Mouse (Mus musculus): ENCODE measurements around the gene Otop3. TPM values are rescaled to one million over a fixed set of nuclear protein-coding genes. Genes with fewer than 3 reads are reported as not detected.

The Otop3 gene
- total and polyA plus RNA-seq, 2 experiments from 2014 or later, result 0.48 to 0.98 TPM

DNA sequence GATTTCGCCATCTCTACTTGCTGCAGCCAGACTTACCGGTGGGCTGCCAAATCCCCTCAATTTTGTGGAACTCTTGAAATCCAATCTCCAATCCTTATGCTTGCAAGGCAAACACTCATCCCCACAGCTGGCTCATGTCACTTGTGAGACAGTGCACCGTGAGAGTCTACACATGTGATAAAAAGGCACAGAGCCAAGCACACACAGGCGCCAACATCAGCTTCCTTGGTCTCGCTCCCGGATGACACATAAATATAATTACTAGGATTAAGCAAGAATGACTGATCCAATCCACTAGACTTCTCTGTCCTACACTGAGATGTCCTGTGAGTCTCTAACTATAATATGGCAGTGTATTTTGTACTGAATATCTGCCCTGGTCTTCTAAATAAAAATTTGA lies 43.6 kb upstream of the Otop3 start:
- peak; percentile 60 for DNase-seq

DNA sequence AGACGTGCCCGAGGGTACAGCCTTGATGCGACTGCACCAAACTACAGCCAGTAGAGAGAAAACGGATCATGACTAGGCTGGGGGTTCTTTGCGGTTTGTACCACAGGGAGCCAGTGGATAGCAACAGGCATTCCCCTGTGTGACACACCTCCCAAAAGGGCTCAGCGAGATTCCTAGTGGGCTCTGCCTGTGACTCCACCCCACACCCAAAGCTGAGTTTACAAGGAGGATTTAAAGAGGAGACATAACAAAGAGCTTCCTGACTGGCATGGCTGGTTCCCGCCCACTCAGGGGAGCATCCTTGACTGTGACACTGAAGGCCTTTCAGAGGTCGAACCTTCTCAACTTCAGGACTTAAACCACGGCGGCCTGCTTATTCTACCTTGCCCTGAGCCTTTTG lies 43.0 kb upstream of the Otop3 start:
- Histone ChIP-seq H3K9me3 (ENCODE audit: low read length) (no peaks in the 10 kb centered on the region), H3K9ac (no peak overlapping the region), H3K36me3 (ENCODE audit: insufficient read depth) (no peaks in the 10 kb centered on the region), H3K27ac (ENCODE audit: low read depth, low read length) (no peak overlapping the region), H3K27me3 (ENCODE audit: insufficient read depth, low read length) (no peaks in the 10 kb centered on the region), H3K4me3 (ENCODE audit: low read depth, low read length) (no peak overlapping the region), H3K4me2 (ENCODE audit: low read depth) (no peak overlapping the region), H3K4me1 (ENCODE audit: insufficient read depth) (no peaks in the 10 kb centered on the region; the same call in 1 of the 2 replicates)
- DNase-seq (no peak), ATAC-seq (no peak)
- no peak for TF ChIP-seq CTCF (IDR thresholded peaks at IDR 0.05; ENCODE audit: low read depth)
- WGBS, result 87% methylated on average over 10 of the region's 10 CpGs

More for the DNA sequence above, 43.6 kb upstream of the Otop3 start:
- TF ChIP-seq CTCF (IDR thresholded peaks at IDR 0.05; ENCODE audit: low read depth), result no peak
- H3K9me3 ChIP-seq (ENCODE audit: low read length), result no peaks in the 10 kb centered on the region
- WGBS, result 60% methylated on average over 6 of the region's 6 CpGs
- H3K4me3 ChIP-seq (ENCODE audit: low read depth, low read length), result no peak overlapping the region
- ATAC-seq, result peak; percentile 19; the same call in 1 of the 2 replicates
- H3K27ac ChIP-seq (ENCODE audit: low read depth, low read length), result no peak overlapping the region
- H3K27me3 ChIP-seq (ENCODE audit: insufficient read depth, low read length), result no peaks in the 10 kb centered on the region
- no peaks in the 10 kb centered on the region for H3K36me3 ChIP-seq (ENCODE audit: insufficient read depth)
- H3K4me2 ChIP-seq (ENCODE audit: low read depth), result no peak overlapping the region
- no peak overlapping the region for H3K9ac ChIP-seq
- no peaks in the 10 kb centered on the region; the same call in 1 of the 2 replicates for H3K4me1 ChIP-seq (ENCODE audit: insufficient read depth)

DNA sequence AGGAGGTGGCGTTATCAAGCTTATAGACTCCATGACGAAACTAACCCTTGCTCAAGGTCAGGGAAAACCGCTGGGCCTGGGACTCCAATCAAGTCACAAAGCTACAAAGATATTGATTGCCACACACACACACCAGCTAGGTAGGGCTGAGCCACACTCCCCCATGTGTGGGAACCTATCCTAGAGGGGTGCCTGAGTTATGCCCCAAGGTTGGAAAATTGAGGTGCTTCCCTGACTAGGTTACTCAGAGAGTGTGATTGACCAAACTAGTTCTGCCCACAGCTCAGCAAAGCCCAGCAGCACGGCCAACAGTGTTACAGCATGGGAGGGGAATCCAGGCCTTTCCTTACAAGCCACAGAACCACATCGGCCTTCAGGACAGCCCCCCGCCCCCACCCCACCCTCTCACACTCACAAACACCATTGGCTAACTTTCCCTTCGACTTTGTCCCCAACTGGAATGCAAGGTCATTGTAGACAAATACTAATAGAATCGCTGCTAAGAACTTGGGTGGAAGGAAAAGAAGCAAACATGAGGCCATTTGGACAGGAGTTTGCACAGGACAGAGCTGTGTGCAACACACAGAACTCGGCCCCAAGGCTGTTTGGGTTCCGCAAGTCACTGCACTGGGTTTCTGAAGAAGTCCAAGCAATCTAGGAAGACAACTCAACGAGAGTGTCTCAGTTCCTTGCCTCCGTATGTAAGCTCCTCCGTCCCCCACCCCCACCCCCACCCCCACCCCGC lies 41.7 kb upstream of the Otop3 start:
- 74% methylated on average over 14 of the region's 14 CpGs for WGBS
- no peak overlapping the region for H3K4me2 ChIP-seq (ENCODE audit: low read depth)
- TF ChIP-seq CTCF (IDR thresholded peaks at IDR 0.05; ENCODE audit: low read depth), result no peak
- no peaks in the 10 kb centered on the region for H3K27me3 ChIP-seq (ENCODE audit: insufficient read depth, low read length)
- no peak overlapping the region for H3K27ac ChIP-seq (ENCODE audit: low read depth, low read length)
- ATAC-seq (no peak), DNase-seq (no peak)
- peaks cover 5% of the 10 kb centered on the region for H3K4me1 ChIP-seq (ENCODE audit: insufficient read depth)
- H3K9ac ChIP-seq, result no peak overlapping the region
- no peaks in the 10 kb centered on the region for H3K9me3 ChIP-seq (ENCODE audit: low read length)
- no peak overlapping the region for H3K4me3 ChIP-seq (ENCODE audit: low read depth, low read length)
- H3K36me3 ChIP-seq (ENCODE audit: insufficient read depth), result no peaks in the 10 kb centered on the region

DNA sequence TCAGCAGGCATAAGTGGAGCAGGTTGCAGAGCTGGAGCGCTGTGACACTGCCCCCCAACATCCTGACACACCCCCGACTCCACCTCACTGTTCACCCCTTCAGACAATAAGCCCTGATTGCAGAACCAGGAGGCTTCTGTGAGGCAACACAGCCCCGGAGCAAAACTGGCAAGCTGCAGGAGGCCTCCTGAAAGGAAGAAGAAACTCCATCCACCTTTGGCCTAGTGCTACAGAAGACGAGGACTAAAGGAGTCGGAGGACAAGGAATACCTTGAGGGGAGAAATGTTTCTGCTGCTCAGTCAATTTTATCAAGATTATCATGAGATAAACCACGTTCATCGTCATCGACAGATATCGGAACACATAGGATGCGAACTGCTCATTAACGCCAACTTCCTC lies 38.6 kb upstream of the Otop3 start:
- no peaks in the 10 kb centered on the region for H3K27me3 ChIP-seq (ENCODE audit: insufficient read depth, low read length)
- H3K27ac ChIP-seq (ENCODE audit: low read depth, low read length), result no peak overlapping the region
- no peak for DNase-seq
- WGBS, result 89% methylated on average over 11 of the region's 11 CpGs
- peaks cover 5% of the 10 kb centered on the region for H3K4me1 ChIP-seq (ENCODE audit: insufficient read depth)
- no peak for TF ChIP-seq CTCF (IDR thresholded peaks at IDR 0.05; ENCODE audit: low read depth)
- no peak for ATAC-seq
- no peak overlapping the region for H3K4me3 ChIP-seq (ENCODE audit: low read depth, low read length)
- no peaks in the 10 kb centered on the region for H3K36me3 ChIP-seq (ENCODE audit: insufficient read depth)
- no peak overlapping the region for H3K4me2 ChIP-seq (ENCODE audit: low read depth)
- no peaks in the 10 kb centered on the region for H3K9me3 ChIP-seq (ENCODE audit: low read length)
- H3K9ac ChIP-seq, result no peak overlapping the region

DNA sequence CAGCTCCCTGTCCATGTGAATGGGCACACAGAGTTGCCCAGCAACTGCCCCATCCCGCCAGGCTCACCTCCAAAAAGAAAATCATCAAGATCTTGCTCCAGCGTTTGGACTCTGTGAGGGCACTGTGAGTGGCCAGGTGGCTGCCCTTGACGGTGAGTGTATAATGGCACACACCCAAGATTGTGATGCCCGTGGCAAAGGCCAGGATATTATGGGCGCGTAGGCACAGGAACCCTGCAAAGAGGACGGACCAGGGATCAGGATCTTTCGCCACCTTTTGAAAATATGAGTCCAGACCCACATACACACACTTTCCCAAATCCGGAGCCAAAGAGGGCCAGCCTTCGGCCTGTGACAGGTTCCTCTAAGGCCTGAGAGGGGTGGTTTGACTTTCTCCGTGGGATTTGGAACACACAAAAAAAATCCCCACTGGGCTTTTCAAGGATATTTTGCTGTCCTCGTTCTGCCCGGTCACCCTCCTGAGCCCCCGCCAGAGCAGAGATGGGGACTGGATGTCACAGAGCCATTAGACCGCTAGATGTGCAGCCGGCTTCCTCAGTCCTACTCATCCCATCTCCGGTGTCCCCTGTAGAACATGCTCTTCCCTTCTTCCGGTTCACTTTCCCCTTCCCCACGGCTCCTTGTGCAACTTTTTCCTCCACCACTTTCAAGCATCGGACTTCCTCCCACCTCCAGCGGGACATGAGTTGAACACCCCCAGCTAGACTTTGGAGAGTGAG lies 37.9 kb upstream of the Otop3 start:
- H3K4me2 ChIP-seq (ENCODE audit: low read depth), result peak overlapping the region; percentile 63
- DNase-seq (no peak), ATAC-seq (peak; percentile 23)
- H3K4me3 ChIP-seq (ENCODE audit: low read depth, low read length), result peak overlapping the region; percentile 36
- H3K9ac ChIP-seq, result peak overlapping the region; percentile 44
- TF ChIP-seq CTCF (IDR thresholded peaks at IDR 0.05; ENCODE audit: low read depth), result no peak
- no peaks in the 10 kb centered on the region for H3K36me3 ChIP-seq (ENCODE audit: insufficient read depth)
- 50% methylated on average over 21 of the region's 21 CpGs for WGBS
- H3K27ac ChIP-seq (ENCODE audit: low read depth, low read length), result no peak overlapping the region
- H3K27me3 ChIP-seq (ENCODE audit: insufficient read depth, low read length), result no peaks in the 10 kb centered on the region
- H3K9me3 ChIP-seq (ENCODE audit: low read length), result no peaks in the 10 kb centered on the region
- H3K4me1 ChIP-seq (ENCODE audit: insufficient read depth), result peaks cover 5% of the 10 kb centered on the region

DNA sequence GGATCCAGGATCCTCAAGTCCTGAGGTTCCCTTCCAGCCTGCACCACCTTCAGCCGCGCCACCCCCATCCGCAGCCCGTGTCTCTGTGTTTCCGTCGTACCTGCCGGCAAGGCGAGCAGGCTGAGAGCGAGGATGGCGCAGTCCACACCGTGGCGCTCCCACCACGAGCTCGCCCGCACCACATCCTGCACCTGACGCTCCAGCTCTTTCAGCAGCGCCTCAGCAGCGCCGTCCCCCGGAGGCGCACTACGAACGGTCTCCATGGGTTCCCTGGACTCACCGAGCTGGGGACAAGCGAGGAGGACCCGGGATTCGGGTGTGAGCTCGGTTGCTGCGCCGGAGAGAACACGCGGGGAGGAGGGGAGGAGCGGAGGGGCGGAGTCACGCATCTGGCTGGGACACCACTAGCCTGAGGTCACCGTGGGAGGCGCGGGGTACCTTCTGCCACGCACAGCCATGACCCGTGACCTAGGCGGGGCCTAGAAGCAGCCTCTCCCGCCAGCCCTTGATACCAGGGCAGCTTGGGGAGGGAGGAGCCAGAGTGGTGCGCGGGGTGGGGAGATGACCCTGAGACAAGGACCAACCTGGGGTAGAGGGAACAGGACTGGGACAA lies 37.2 kb upstream of the Otop3 start, which contains the start of gene Fads6:
Fads6 (minus strand) TSS at position 450 of the 613 bp plus-strand sequence.
- peak; percentile 96 for ATAC-seq
- under 1% methylated on average over 44 of the region's 44 CpGs for WGBS

More for the DNA sequence above, 37.2 kb upstream of the Otop3 start, which contains the start of gene Fads6:
- peak within 1 kb of the TSS; percentile 36 for H3K4me3 ChIP-seq (ENCODE audit: low read depth, low read length)
- no peaks in the 10 kb centered on the region for H3K9me3 ChIP-seq (ENCODE audit: low read length)
- no peaks in the 10 kb centered on the region for H3K36me3 ChIP-seq (ENCODE audit: insufficient read depth)
- TF ChIP-seq CTCF (IDR thresholded peaks at IDR 0.05; ENCODE audit: low read depth), result peak; percentile 77
- H3K9ac ChIP-seq, result peak within 1 kb of the TSS; percentile 44
- H3K27me3 ChIP-seq (ENCODE audit: insufficient read depth, low read length), result no peaks in the 10 kb centered on the region
- H3K4me1 ChIP-seq (ENCODE audit: insufficient read depth), result peaks cover 5% of the 10 kb centered on the region
- peak within 1 kb of the TSS; percentile 63 for H3K4me2 ChIP-seq (ENCODE audit: low read depth)
- 0 out of 2 replicates have a peak within 1 kb of the TSS, but pooled peaks have one; percentile 6 for H3K27ac ChIP-seq (ENCODE audit: low read depth, low read length)
- DNase-seq, result peak; percentile 77

Data from forebrain, postnatal 0 days (tissue).